Mouse (Mus musculus) CH12.LX (cell line): ENCODE data around the gene Vwa5b1.

Experiments used
- CTCF ChIP-seq, 2 experiments: IDR thresholded peaks in 1 of 2; conservative IDR thresholded peaks in 1 of 2; 2 replicates each; pipeline ENCODE4 v1.5.1; 2011 to 2012; ENCODE audit warnings: low read depth in 2 of 2, low read length in 2 of 2, improper control_type of control experiment in 1 of 2, inconsistent platforms in 1 of 2, mild to moderate bottlenecking in 1 of 2, moderate library complexity in 1 of 2
- EP300 ChIP-seq: IDR thresholded peaks from 2 replicates; pipeline ENCODE4 v1.6.1; 2011; ENCODE audit warnings: low read length, improper control_type of control experiment
- GABPA ChIP-seq: IDR thresholded peaks from 2 replicates; pipeline ENCODE4 v1.6.1; 2012; ENCODE audit warnings: low read depth, low read length, improper control_type of control experiment, inconsistent platforms; ENCODE audit not compliant: insufficient replicate concordance
- MAFK ChIP-seq: IDR thresholded peaks from 2 replicates; pipeline ENCODE4 v1.6.1; 2011; ENCODE audit warnings: low read length, improper control_type of control experiment; ENCODE audit not compliant: insufficient replicate concordance
- MAX ChIP-seq: IDR thresholded peaks from 2 replicates; pipeline ENCODE4 v1.6.1; 2011; ENCODE audit warnings: low read length, improper control_type of control experiment
- MEF2A ChIP-seq: IDR thresholded peaks from 2 replicates; pipeline ENCODE4 v1.6.1; 2014; ENCODE audit warnings: low read depth, mild to moderate bottlenecking, inconsistent platforms, low read length, improper control_type of control experiment, borderline replicate concordance
- MYC ChIP-seq: IDR thresholded peaks from 2 replicates; pipeline ENCODE4 v1.6.1; 2011; ENCODE audit warnings: low read depth, mild to moderate bottlenecking, improper control_type of control experiment, low read length
- NRF1 ChIP-seq: IDR thresholded peaks from 2 replicates; pipeline ENCODE4 v1.6.1; 2014; ENCODE audit warnings: low read depth, mild to moderate bottlenecking, inconsistent platforms, low read length, improper control_type of control experiment, moderate library complexity
- POLR2A ChIP-seq: IDR thresholded peaks from 2 replicates; pipeline ENCODE4 v1.6.1; 2011; ENCODE audit warnings: low read depth, mild to moderate bottlenecking, improper control_type of control experiment, low read length
- POLR2AphosphoS2 ChIP-seq: IDR thresholded peaks from 2 replicates; pipeline ENCODE4 v1.6.1; 2011; ENCODE audit warnings: low read depth, low read length, improper control_type of control experiment
- USF2 ChIP-seq: conservative IDR thresholded peaks from 2 replicates; pipeline ENCODE4 v1.6.1; 2011; ENCODE audit warnings: low read depth, low read length, improper control_type of control experiment
- ZC3H11A ChIP-seq: IDR thresholded peaks from 2 replicates; pipeline ENCODE4 v1.6.1; 2012; ENCODE audit warnings: low read depth, mild to moderate bottlenecking, inconsistent platforms, low read length, improper control_type of control experiment
- ZNF384 ChIP-seq: IDR thresholded peaks from 2 replicates; pipeline ENCODE4 v1.6.1; 2012; ENCODE audit warnings: low read depth, low read length, improper control_type of control experiment, inconsistent platforms

- TF ChIP-seq ZC3H11A (no peak), CTCF (conservative IDR thresholded peaks at IDR 0.05 in 1 of 2, IDR thresholded peaks at IDR 0.05 in 1 of 2; ENCODE audit: low read depth in 2 of 2, low read length in 2 of 2) (no peak), NRF1 (no peak), EP300 (no peak), POLR2A (no peak), POLR2AphosphoS2 (no peak), USF2 (no peak), MAFK (no peak), MYC (no peak), ZNF384 (no peak), GABPA (no peak), MEF2A (no peak), MAX (no peak)
These were observed 88.1 kb downstream of the Vwa5b1 start for GRCm38 (mm10) chr4:138547556-138547955.
